Mouse (Mus musculus): ENCODE measurements at regions not wholly inside any gene's neighbourhood (a gene's known extent, or its start where the extent isn't known, plus 50 kb on each side); places are given as distances from the start of the nearest gene placed in this dataset.

DNA sequence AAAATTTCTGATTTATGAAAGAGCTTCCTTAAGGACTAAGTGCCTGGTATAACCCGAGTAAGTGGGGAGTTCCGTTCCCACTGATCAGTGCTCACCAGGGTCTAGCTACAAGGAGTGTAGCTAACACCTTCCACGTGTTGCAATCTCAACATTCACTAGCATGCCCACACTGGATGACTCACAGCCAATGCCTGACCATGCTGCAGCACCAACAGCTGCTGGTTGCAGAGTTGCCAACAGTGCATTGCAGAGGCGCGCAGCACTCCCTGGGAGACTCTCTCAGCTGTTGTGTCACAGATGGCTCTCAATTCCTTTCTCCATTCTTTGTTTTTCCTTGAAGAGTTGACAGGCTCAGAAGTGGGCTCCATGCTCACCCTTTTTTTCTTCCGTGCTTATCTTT lies 787.5 kb upstream of the Tenm3 start:
- peak; percentile 6 for DNase-seq (ENCODE audit: low read depth)

DNA sequence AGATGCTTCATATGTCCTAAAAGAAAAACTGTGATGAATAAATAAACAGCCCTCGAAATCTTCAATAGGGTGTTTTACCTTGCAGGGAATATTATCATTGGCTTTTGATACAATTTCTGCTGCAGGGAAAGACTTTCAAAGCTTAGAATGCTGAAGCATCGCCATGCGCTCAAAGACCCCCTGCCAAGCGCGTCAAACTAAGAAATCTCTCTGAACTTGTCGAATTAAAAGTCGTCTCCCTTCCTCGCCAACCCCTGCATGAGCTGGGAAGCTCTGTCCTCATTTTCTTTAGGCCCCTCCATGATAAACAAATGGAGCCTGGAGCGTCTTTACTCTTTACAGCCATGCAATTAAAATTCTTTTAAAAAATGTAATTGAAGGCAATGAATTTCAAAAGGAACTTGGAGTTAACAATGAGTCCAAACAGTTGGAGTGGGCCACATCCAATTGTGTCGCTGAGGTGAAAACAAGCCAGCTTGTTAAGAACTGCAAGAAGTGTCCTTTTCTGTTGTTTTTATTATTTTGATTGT lies 784.3 kb upstream of the Tenm3 start:
- DNase-seq (ENCODE audit: low read depth) = no peak

DNA sequence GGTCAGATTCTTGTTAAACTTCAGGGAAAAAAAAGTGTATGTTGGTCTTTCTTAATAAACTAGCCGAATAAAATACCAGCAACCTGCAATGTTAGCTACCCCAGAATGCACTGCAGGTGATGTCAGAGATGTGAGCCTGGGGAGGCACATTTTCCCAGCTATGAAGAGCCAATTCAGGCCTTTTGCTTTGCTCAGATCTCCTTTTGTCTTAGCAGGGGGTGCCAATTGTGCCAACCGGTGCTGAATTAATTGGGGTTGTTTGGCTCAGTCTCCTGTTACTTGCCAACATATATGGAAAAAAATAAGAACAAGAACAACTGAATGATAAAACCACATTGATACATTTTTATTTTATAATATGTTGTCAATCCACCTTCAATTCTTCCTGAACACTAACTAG lies 751.8 kb upstream of the Tenm3 start:
- no peak for DNase-seq (ENCODE audit: low read depth)

DNA sequence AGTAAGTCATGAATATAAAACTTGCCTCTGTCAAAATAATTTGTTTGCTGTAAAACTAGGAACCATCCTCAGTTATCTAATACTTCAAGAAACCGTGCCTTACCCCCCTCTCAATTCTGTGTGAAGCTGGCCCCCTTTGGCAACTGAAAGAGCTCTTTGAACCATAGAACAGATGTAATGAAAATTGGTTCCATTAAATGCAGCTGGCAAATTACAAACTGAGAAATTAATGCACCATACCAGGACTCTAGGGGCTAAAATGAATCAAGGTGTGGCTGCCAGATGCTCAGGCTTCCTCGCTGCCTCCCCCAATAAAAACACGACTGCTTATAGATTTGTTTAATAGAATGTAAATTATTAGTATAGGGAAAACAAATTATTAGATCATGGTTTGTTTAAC lies 723.7 kb upstream of the Tenm3 start:
- DNase-seq (ENCODE audit: low read depth) = no peak

DNA sequence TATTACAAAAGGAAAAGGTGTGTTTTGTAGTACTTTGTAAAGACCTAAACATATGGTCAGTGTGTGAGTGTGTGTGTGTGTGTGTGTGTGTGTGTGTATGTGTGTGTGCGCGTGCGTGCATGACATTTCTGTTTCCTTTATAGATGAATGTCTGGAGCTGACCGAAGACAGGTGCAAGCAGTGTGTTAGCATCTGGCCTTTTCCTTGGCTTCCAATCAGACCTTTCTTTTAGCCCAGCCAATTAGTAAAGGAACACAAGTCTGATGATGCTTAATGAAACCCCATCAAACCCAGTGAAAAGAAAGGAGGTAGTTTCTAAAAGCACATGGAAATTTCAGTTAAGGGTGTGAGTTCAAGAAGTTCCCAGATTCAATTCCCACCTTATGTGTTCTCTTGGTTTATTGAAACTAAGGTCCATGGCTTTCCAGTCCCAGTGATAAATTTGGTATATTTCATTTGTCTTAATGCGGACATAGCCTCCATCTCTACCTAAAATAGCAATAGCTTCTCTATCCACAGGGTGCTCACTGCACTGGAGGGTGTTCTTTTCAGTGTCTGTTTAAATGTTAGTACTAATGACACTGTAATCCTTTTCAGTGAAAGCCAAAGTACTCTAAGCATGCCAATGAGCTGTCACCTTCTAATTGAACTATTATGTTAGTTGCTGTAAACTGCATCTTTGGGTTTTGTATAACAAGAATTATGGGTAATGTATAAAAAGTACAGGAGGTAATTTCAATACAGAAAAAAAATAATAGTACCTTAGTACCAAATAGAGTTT lies 719.9 kb upstream of the Tenm3 start:
- DNase-seq (ENCODE audit: low read depth) = no peak

DNA sequence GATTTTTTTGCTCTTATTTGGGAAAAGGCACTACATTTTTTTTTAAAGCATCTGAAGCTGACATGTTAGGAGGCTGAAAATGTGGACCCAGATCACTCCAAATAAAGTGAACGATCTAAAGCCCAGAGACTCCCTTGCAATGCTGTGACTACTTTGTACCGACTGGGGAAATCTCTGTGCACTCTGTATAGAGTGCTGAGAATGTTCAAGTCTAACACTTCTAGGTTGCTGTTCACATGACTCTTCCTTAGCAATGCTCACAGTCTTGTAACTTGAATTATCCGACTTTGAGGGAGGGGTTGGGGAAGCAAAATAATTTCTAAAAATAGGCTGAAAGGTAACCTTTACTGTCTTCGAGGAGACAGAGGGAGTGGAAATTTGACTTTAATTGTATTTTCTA lies 719.2 kb upstream of the Tenm3 start:
- DNase-seq (ENCODE audit: low read depth) = no peak

DNA sequence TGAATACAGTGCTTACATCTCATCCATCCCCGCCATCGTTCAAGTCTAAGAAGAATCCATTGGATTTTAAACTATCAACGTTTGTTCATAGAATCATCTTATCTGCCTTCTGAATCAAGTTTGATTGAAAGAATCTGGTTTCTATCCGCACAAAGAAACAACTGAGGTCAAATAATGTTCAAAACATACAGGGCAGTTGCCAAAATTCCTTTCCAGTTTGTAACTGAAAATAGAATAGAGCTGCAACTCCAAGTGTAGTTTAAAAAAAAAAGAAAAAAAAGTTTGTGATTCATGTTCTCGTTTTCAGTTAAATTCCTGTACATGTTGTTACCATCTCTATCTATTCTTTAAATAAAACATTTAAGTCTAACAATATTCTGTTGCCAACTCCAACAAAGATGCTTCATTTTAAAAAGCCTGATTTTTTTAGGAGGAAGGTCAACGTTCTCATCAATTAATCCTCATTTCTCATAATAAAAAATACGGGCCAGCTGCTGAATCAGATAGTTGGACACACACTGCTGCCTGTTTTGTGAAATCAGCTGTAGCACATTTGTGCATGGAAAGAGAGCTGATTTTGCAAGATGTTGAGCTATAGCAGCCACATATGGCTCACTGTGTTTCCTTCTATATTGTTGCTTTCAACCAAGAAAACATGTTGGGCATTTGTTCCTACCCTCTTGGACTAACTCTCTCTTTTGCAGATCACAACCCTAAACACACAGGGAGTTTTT lies 712.1 kb upstream of the Tenm3 start:
- DNase-seq (ENCODE audit: low read depth) = peak; percentile 14

DNA sequence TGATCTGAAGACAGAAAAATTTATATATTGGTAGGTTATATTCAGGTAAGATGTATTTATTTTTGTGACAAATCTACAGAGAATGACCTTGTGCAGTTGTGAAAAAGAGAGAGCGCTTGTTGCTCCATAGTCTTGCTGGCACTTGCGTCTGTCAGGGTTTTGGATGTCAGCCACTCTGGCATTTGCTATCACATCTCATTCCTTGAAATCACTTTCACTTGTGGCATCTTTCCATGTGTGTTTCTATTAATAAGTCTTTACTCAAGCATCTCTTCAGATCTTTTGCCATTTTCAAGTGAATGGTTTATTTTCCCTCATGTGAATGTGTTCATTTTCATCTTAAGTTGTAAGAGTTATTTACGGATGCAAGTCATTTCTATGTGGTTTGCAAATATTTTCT lies 709.4 kb upstream of the Tenm3 start:
- DNase-seq (ENCODE audit: low read depth) = peak; percentile 23

DNA sequence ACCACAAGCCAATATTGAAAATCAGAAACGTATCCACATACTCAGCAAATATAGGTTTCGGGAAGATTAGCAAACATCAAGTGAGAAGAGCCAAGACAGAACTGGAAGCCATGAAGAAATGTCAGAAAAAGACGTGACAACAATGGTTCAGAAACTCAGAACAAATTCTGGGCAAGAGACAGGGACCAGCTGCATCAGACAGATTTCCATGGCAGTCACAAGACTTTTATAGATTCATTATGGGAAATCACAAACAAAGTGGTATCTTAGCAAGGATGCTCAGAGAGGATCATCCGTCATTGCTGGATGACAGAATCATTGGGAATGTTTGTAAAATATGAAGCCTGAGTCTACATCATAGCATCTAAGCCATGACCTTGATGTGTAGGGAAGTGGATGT lies 699.6 kb upstream of the Tenm3 start:
- no peak for DNase-seq (ENCODE audit: low read depth)

DNA sequence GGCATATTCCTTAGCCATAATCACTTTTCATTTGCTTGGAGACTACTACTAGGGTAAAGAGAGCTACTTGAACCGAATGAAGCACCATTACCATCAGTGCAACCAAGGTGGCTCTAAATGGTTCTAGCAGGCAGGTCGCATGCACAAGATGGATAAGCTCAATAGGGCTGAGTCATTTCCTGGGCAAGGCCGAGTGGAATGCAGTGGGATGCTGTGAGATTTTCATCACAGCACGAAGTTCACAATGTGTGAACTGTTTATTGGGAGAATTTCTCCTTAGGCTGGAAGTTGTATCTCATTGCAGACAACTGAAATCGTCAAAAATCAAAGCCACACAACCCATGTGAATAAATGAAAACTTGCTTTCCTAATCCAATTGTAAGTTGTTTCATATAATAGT lies 697.6 kb upstream of the Tenm3 start:
- DNase-seq (ENCODE audit: low read depth) = no peak

DNA sequence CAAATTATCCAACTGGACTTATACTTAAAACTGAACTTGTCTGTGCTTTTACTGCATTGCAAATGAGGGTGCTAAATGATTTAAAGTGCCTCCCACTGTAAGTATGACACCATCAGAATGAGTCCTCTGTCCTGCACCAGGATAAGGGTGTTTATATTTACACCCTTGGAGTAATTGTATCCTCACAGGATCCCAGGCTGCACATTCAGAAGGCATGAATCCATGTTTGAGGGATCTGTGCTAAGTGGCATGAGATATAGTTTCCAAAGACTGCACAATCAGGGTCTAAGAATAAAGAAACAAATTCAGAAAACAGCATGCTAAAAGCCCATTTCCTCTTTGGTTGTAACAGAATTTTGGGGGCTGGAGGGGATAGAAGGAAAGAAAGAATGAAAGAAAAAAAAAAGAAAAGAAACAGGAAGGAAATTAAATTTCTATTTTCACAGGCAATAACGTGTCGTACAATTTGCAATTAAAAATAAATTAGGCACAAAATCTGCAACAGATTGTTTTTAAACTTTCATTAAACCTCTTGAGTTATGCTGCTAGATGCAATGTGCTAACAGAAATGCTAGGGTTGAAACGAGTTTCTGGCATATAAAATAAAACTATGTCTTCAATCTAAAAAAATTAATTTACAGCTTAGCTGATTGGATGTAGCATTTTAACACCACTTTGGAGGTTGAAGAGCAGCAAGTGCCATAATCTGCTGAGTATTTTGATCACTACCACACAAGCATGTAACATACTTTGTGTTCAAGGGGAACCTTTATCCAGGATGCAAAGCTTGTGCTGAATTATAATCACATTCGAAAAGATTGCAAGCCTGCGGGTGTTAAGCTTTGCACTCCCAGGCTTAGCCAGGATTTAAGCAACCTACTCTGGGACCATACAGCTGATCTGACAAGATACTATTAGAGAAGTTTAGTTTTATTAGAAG lies 689.9 kb upstream of the Tenm3 start:
- DNase-seq (ENCODE audit: low read depth) = no peak

DNA sequence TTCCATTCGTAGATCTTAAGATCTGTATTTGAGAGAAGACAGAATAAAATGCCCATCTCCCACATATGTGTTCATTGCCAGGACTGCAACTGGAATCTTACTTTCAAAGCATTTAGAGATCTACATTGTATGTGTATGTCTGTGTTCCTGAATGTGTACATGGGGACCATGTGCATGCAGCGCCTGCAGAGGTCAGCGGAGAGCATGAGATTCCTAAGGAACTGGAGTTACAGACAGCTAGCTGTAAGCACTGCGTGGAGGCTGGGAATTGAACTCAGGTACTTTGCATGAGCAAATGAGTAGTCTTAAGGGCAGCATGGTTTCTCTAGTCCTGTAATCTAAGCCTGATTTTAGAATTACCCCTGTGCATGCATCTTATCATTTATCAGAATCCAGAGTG lies 685.5 kb upstream of the Tenm3 start:
- no peak for DNase-seq (ENCODE audit: low read depth)

DNA sequence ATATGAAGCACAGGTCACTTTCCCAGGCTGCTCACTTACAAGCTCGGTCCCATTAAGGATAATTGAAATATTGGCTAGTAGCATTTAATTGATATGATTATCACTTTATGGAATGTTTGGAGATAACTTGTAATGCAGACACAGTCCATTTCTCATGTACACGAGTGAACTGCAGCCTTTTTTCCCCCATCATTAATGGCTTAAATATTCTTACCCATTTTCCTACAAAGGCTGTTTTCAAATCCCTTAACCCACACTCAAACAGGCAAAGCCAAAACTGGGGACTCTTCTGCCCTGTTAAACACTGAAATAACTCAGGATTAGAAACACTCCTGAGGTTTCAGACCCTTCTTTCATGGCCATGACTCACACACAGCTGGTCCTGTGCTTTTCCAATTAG lies 649.2 kb upstream of the Tenm3 start:
- peak; percentile 8 for DNase-seq (ENCODE audit: low read depth)

DNA sequence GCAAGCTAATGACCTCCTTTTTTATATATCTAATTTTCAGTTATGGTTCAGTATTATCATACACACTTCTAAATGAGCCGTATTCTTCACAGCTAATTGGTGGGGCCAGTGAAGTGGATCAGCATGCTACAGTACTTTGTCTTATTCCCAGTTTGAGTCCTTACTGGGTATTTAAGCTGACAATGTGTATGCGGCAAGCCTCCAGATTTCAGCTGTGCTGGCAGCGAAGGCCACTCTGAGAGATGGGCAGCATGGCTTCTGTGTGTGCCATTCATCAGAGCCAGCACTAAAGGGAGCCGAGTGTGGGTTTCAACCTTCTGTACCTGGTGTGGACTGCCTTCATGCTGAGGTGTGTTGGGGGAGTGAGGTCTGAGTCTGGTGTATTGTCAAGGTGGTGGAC lies 641.5 kb upstream of the Tenm3 start:
- DNase-seq (ENCODE audit: low read depth) = no peak

DNA sequence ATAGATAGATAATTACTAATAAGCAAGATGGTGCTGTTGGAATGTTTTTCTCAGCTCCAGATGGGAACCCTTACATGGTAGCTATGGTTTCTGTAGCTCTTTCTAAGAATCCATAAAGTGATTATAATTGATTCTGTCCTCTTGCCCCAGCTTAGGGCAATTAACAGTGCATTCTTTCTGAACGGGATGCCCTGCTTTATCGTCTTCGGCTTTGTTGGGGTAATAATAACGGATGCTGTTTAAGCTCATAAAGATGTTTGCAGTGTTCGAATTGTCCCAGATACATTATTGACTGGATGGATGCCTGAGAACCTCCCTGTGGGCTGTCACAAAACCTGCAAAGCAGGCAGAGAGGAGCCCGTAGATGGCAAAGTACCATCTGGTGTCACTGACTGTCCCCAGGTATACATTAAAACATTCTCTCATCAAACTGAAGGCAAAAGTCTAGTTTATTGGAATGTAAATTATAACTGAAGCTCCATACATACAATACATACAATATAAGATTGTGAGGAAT lies 637.8 kb upstream of the Tenm3 start:
- no peak for DNase-seq (ENCODE audit: low read depth)

DNA sequence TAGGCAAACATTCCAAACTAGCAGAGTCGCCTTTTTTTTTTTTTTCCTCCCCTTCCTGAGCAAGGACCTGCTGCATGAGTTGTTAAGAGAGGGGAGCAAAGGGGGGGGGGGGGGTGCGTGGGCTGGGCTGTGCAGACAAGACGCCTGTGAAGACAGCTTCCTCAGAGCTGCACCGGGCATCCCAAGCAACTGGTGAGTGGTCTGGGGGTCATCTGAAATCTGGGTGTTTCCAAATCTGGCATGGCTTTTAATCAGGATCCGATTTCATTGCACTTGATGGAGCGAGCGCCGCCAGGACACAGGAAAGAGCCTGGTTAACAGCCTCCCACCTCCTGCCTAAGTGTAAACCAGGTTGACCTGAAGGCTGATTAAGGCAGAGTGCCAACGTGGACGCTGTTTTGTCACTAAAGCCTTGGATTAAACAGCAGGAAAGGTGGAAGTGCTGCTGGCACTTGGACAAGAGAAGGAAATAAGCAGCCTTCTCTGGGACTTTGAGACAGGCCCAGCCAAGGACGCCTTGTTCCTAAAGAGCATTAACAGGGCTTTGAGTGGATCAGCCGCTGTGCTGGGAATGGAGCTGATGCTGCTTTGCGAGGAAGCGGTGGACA lies 622.3 kb upstream of the Tenm3 start:
- no peak for DNase-seq (ENCODE audit: low read depth)

DNA sequence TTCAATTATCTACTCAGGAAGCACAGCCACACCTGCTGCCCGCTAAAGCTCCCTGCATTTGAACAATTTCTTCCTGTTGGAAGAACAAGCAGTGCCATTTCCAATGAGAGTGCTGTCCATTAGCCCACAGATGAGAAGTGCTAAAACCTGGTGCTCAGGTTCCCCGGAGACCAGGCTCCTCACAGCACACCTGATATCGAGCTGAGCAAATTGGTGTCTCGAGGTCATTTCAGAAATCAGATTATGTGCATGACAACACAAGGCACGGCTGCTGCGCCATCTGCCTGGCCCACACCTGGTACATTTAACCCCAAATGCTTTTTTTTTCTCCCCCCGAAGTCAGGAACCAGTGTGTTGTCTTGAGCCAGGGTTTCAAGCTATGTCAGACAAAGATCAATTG lies 621.3 kb upstream of the Tenm3 start:
- no peak for DNase-seq (ENCODE audit: low read depth)

DNA sequence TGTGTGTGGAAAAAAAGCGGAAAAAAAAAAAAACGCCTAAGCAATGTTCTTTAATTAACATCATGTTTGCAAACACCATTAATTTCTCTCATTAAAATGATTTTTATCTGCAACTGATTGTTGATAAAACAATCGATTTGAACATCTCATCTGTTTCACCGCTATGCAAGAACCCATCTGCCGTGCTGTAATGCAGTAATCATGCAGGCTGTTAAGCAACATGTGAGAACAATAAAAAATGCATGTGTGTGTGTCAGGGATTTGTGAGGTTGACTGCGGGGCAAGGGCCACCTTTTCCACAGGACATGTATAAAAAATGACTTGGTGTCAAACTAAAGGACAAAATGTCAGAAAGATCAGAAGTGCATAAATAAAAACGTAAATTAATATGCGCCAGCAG lies 618.9 kb upstream of the Tenm3 start:
- DNase-seq (ENCODE audit: low read depth) = no peak

DNA sequence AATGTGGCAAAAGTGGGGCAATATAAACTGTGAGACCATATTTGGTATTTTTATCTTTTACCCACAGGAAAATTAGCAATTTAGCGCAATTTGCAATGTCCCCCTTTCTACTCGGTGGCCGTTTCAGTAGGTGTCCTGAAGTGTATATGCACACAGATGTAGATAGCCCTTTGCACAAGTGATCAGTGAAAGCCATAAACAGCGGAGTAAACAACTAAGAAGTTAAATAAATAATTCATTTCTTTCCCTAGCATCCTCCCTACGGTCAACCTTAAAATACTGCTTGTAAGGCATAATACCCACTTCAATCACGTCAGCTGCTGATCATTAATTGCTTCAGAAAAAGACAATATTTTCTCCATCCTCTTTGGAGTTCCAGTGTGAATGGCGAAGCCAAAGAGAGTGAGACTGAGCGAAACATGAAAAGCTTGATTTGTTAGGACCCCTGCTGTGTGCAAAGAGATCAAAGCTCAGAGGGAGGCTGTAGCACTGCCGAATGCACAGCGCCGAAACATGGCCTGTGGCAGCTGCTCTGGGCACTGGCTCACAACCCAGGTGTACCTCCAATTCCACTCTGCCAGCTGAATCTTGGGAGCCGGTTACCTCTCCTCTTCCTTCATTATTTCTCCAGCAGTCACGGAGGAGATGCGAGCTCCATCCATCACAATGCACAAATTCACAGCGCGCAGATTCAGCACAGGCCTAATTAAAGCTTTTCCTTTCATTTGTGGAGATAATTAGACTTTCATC lies 618.1 kb upstream of the Tenm3 start:
- no peak for DNase-seq (ENCODE audit: low read depth)

DNA sequence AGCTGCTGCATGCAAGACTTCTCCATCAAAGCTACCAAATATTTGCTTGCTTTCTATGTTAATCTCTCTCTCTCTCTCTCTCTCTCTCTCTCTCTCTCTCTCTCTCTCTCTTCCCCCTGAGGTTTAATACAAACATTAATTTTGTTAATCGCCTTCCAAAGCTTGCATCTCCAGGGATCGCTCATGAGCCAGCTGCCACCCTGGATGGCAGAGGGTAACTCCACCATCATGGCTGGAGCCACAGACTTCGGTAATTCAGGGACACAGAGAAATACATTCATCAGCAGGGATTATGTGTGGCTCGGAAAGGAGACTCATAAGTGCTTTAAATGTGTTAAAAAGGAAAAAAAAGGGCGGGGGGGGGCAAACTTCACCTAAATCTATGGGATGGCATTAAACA lies 601.7 kb upstream of the Tenm3 start:
- no peak for DNase-seq (ENCODE audit: low read depth)

DNA sequence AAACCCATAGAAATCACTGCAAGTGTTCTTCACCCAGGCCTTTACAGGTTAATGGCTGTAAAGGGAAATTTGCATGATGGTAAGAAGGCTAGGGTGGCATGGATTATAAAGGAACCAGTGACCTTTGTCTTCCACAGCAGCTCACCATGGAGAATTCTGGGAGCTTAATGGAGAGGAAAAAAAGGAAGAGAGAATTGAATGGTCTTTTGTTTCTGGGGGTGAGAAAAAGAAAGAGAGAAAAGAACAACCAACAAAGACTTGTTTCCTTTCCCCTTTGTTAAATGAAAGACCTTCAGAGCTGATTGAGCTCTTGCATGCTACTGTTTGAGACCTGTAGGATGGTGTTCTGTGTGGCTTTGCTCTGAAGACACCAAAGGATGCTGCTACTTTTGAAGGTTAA lies 597.5 kb upstream of the Tenm3 start:
- no peak for DNase-seq (ENCODE audit: low read depth)

All from fibroblast of lung, adult 2 months (primary cell).